Mouse (Mus musculus): ENCODE measurements around the gene Mpo. TPM values are rescaled to one million over a fixed set of nuclear protein-coding genes. Genes with fewer than 3 reads are reported as not detected.

The Mpo gene
- total RNA-seq (2017), result not detected in 3 replicates

- ATAC-seq (replicated peaks; ENCODE audit: insufficient number of reproducible peaks, low FRiP score, low TSS enrichment, poor library complexity, severe bottlenecking), result no peak
Observed at GRCm38 (mm10) chr11:87793460-87793859, at the start of gene Mpo. Gene Mpo (plus strand): TSS chr11:87793581.

GRCm38 (mm10) chr11:87743691-87744090, 49.7 kb upstream of the Mpo start:
- ATAC-seq (replicated peaks; ENCODE audit: insufficient number of reproducible peaks, low FRiP score, low TSS enrichment, poor library complexity, severe bottlenecking), result no peak

DNA sequence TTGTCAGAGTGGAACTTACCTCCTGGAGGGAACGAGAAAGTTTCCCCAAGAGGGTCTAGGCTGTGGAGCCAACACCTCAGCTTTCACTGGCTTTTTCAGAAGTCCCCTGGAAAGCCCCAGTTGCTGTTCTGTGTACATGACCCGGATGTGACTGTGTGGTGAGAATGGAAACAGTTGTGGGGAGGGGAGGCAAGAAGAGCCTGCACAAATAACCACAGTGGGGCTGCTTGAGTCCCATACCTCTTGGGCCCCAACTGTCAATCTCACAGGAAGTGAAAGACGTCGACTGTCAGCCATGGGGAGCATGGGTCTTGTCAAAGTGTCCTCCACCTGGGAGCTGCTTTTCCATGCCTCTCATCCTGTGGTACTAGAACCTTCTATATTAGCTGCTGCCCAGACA, 48.4 kb upstream of the Mpo start:
- ATAC-seq (replicated peaks; ENCODE audit: insufficient number of reproducible peaks, low FRiP score, low TSS enrichment, poor library complexity, severe bottlenecking), result no peak

DNA sequence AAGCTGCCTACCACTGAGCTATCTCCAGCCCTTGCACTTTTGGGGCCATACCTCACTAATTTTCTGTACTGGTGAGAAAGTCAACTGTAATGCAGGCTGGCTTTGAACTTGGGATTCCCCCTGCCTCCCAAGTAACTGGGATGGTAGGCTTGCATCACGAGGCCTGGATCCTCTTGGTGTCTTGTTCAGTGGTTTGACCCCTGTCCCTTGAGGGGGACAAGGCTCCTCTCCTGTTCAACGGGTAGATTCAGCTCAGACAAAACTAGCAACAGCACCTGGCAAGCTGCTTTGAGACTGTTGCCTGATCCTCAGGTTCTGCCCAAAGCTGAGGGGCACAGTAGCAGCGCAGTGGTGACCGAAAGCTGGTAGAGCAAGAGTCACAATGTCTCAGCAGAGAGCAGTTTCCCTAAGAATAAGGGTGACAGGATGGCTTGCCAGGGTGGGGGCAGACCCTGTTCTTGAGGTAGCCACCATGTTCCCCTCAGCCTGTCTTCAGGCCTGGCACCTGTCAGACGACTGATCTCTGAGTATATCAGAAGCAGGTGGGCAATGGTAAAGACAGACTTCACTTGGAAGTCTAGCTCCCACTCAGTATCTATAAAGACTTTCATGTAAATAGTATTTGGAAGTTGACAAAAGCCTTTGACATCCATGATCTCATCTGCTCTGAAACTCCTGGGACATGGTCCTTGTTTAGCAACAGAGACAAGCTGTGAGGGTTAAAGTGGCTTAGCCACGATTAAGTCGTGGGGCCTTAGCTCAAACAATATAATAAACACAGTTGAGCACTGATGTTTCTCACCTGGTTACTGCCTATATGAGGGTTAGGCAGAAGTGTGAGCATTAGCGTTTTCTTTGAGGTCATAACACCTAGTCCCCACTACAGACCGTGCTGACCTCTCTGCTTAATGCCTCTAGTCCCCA, 47.5 kb upstream of the Mpo start:
- ATAC-seq (replicated peaks; ENCODE audit: insufficient number of reproducible peaks, low FRiP score, low TSS enrichment, poor library complexity, severe bottlenecking), result no peak

DNA sequence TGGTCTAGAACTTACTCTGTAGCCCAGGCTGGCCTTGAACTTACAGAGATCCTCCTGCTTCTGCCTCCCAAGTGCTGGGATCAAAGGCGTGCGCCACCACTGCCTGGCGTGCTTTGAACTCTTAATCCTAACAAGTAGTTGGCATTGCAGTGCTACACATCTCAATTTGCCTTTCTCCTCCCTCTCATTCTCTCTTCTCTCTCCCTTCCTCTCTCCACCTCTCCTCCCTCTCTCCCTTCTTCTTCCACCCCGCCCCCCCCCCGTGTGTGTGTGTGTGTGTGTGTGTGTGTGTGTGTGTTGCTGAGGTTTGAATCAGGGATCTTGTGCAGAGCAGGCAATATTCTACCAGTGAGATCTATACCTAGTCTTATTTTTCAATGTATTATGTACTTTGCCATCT, 46.1 kb upstream of the Mpo start:
- ATAC-seq (replicated peaks; ENCODE audit: insufficient number of reproducible peaks, low FRiP score, low TSS enrichment, poor library complexity, severe bottlenecking), result no peak

- no peak for ATAC-seq (replicated peaks; ENCODE audit: insufficient number of reproducible peaks, low FRiP score, low TSS enrichment, poor library complexity, severe bottlenecking)
Observed at GRCm38 (mm10) chr11:87747716-87748115, 45.7 kb upstream of the Mpo start.

- ATAC-seq (replicated peaks; ENCODE audit: insufficient number of reproducible peaks, low FRiP score, low TSS enrichment, poor library complexity, severe bottlenecking), result peak; percentile 33
Observed at GRCm38 (mm10) chr11:87748132-87749119, 45.0 kb upstream of the Mpo start.

DNA sequence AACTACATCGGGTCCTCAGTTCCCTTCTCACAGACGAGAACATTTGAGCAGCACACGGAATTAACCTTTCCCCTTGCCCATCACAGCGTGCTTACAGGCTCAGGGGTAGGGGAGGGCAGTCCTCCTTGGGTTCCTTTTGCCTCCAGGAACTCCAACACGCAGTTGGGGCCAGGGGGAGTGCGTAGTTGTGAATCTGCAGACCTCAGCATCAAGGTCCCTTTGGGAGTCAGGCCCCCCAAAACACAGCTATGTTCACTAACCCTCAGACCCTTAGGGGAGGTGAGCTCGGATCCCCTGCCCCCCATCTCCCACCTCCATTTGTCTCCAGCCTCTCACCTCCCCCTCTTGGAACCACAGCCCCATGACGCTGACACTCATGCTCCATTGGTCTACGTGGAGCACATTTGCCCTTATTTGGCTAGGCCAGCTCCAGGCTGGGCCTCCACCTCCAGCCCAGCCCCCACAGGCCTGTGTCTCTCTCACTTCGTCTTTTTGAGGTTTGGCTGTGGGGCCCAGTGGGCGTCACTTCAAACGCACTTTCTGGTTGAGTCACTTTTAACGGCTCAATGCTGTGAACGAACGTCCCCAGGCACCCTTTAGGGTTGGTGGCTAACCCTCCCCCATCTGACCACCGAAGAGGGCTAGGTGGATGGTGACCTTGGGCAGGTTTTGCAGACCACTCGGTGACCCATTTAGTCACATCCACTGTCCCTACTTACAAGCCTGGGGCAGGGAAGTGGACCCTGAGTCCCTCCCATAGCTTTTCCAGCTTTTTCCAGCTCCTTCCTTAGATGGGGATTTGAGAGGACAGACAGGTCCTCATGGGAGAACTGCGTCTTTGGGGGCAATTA, 44.0 kb upstream of the Mpo start:
- peak; percentile 64 for ATAC-seq (replicated peaks; ENCODE audit: insufficient number of reproducible peaks, low FRiP score, low TSS enrichment, poor library complexity, severe bottlenecking)

DNA sequence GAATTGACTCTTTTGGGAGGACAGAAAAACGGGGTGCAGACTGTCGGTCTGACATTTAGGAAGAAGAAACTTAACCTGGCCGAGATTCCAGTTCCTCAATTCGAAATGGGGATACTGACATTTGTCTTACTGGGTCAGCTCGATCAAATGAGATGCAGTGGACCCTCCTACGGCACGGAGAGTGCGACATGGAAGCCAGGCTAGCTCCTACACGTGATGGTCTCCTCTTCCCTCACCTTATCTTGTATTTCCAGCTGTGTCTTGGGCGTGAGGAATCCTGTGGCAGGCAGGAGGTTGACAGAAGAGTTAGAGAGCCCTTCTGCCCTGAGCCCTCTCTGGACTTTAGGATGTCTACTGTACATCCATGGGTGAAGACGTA, 43.3 kb upstream of the Mpo start:
- ATAC-seq (replicated peaks; ENCODE audit: insufficient number of reproducible peaks, low FRiP score, low TSS enrichment, poor library complexity, severe bottlenecking), result peak; percentile 6; the same call in 1 of the 2 replicates

DNA sequence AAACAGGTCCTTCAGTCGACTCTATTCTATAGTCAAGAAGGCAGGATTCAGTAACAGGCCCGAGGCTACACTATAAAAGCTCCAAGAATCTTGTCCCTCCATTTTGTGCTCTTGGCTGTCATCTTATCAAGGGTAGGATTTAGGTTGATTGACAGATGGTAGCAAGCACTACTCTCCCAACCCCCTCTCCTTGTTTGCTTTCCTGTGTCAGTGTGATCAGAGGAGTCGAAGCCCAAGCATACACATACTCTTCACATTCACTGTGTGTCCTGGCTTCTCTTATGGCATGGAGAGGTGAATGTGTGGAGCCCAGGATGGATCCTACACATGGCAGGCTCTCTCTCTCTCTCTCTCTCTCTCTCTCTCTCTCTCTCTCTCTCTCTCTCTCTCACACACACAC, 42.9 kb upstream of the Mpo start:
- no peak for ATAC-seq (replicated peaks; ENCODE audit: insufficient number of reproducible peaks, low FRiP score, low TSS enrichment, poor library complexity, severe bottlenecking)

GRCm38 (mm10) chr11:87751031-87751430, 42.4 kb upstream of the Mpo start:
- ATAC-seq (replicated peaks; ENCODE audit: insufficient number of reproducible peaks, low FRiP score, low TSS enrichment, poor library complexity, severe bottlenecking), result no peak

DNA sequence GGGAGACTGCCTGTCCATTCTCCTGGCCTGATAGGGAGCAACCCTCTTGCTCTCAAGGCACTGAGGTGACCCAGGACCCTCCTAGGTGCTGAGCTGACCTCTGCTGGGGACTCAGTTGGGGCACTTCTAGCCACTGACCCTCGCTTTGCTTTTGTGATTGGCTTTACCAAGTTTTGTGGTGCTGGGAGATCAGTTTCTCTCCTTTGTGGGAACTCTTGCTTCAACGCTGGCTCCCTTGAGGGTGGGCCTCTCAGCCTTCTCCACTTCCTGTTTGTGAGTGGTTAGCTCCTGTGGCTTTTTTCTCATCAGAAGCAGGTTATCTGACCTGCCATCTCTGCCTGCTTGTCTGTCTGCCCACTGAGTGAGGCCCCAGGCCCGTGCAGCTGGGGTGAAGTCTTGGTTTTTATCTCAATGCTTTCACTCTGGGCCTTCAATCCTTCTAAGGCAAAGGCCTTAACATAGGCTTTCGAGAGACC, 41.9 kb upstream of the Mpo start:
- ATAC-seq (replicated peaks; ENCODE audit: insufficient number of reproducible peaks, low FRiP score, low TSS enrichment, poor library complexity, severe bottlenecking), result peak; percentile 3; the same call in 1 of the 2 replicates

DNA sequence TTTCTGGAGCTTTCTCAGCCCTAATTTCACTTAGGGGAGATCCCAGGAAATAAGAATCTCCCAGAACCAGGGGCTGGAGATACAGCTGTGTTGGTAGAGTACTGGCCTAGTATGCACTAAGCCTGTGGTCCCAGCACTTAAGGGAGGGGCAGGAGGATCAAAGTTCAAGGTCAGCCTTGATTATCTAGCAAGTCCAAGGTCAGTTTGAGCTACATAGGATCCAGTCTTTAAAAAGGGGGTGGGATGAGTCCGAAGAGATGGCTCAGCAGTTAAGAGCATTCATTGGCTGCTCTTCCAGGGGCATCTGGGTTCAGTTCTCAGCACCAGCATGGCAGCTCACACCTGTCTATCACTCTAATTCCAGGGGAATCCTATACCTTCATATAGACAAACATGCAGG, 41.1 kb upstream of the Mpo start:
- no peak for ATAC-seq (replicated peaks; ENCODE audit: insufficient number of reproducible peaks, low FRiP score, low TSS enrichment, poor library complexity, severe bottlenecking)

- no peak for ATAC-seq (replicated peaks; ENCODE audit: insufficient number of reproducible peaks, low FRiP score, low TSS enrichment, poor library complexity, severe bottlenecking)
Observed at GRCm38 (mm10) chr11:87753255-87753654, 40.1 kb upstream of the Mpo start.

DNA sequence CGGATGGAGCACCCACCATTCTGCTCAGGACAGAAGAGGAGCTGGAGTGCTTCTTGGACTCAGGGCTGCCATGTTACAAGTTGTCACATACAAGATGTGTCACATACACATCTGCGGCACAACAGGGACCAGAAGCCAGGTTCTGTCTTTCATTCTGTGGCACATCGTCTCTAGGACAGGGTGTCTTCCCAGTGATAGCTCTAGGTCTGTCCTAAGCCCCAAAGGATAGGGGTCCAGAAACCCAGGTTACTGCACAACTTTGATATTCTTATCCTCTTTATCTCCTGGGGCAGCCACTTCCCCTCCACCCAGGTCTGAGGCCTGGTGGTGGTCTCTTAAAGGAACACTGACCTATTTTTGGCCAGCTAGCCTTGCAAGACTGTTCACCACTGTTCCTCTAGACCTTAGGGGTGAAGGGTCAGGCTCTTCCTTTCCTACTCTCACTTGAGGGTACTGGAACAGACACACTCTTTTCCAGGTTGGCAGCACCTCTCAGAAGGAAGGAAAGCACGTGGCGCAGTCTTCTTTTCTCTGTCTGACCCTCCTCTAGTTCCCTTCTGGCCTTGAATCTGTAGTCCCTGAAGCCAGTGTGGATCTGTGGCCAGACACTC, 39.4 kb upstream of the Mpo start:
- ATAC-seq (replicated peaks; ENCODE audit: insufficient number of reproducible peaks, low FRiP score, low TSS enrichment, poor library complexity, severe bottlenecking), result no peak

- peak; percentile 15; the same call in 1 of the 2 replicates for ATAC-seq (replicated peaks; ENCODE audit: insufficient number of reproducible peaks, low FRiP score, low TSS enrichment, poor library complexity, severe bottlenecking)
Observed at GRCm38 (mm10) chr11:87754603-87755002, 38.8 kb upstream of the Mpo start.

DNA sequence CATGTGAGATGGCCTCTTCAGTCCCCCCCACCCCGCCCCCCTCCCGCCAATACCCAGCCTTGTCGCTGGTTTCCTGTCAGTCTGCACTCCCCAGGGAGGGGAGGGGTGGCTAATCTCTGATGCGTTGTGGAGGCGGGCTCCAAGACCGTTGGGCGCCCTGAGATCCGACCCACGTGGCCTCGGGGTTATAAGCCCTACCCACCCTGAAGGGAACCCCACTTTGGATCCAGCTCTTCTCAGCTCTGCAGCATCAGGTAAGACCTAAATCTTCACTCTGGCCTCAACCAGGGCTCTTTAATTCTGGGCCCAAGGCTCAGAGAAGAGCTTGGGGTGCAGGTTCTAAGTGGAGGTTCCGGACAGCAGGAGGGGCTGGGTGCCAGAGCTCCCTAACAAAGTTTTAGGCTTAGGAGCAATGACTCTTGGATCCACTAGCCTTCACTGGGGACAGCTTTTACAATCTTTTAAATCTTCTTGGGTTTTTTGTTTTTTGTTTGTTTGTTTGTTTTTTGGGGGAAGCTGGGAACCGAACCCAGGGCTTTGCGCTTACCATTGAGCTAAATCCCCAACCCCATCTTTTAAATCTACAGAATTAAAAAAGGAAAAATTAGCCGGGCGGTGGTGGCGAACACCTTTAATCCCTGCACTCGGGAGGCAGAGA, 37.9 kb upstream of the Mpo start:
- ATAC-seq (replicated peaks; ENCODE audit: insufficient number of reproducible peaks, low FRiP score, low TSS enrichment, poor library complexity, severe bottlenecking), result peak; percentile 44

Measured in monocyte, adult 5-6 weeks (primary cell).